Mouse (Mus musculus) megakaryocyte-erythroid progenitor cell, adult 5-6 weeks (primary cell): ENCODE measurements around the gene Man1b1. TPM values are rescaled to one million over a fixed set of nuclear protein-coding genes. Genes with fewer than 3 reads are reported as not detected.

Experiments
- ATAC-seq: replicated peaks from 2 replicates; pipeline ENCODE4 v1.8.0; 2016; ENCODE audit warnings: mild to moderate bottlenecking, inconsistent platforms; ENCODE audit not compliant: severe bottlenecking, poor library complexity, low FRiP score, low TSS enrichment
- total RNA-seq, 2 experiments: library from RNA; stranded (forward) in 1 of 2; stranded (reverse) in 1 of 2; fragments of 200-1000, 215-1000 nt in 1 of 2; fragments of >200 nt in 1 of 2; fragmentation: Nextera tagmentation in 1 of 2; gene quantifications; 2 replicates each; pipeline ENCODE4 v1.2.3; 2014 to 2017

Man1b1 gene
- total RNA-seq, 2 experiments from 2014 or later = 37.1 to 82.7 TPM

DNA sequence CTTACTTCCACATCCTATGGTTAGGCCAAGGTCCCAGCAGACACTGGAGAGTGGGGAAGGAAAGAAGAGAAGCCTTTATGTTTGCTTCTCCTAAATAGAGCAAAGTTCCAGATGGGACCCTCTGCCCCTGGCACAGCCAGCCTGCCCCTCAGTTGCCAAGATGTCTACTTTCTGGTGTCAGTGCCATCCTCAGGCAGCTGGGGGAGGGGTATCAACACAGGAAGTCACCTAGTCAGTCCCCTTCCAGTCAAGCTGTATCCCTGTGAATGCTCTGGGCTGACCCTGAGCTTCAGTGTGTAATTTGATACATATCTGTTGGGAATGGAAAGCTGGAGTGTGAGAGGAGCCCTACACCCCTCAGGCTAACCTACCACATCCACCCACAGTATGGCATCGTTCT lies 64.9 kb downstream of the Man1b1 start:
- no peak for ATAC-seq

DNA sequence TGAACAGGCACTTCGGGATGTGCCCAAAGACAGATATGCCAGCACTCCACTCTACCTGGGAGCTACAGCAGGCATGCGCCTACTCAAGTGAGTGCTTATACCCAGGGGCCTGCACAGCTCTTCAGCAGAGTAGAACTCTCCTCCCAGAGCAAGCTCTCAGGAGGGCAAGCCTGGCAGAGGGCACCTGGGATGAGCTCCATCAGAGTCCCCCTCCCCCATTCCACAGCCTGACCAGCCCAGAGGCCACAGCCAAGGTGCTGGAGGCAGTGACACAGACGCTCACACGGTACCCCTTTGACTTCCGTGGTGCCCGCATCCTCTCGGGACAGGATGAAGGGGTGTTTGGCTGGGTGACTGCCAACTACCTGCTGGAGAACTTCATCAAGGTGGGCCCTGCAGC lies 65.9 kb downstream of the Man1b1 start:
- ATAC-seq = no peak

DNA sequence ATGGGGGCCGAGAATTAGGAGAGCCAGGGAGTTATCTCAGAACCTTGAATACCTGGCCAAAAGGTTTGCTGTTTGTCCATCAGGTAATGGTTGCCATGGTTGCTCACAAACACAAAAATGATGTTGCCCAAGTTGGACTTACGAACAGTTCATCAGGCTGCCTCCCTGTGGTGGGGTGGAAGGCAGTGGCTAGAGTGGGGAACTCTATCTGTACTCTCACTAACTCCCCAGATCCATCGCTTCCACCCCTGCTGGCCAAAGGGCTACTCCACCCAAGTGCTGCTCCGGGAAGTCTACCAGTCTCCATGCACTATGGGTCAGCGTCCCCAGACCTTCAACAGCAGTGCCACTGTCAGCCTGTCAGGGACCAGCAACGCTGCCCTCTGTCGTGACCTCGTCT lies 66.9 kb downstream of the Man1b1 start, which contains the start of gene Npdc1:
Gene Npdc1, plus strand, starts transcription at position 301 of the 400 bp plus-strand sequence.
- no peak for ATAC-seq

DNA sequence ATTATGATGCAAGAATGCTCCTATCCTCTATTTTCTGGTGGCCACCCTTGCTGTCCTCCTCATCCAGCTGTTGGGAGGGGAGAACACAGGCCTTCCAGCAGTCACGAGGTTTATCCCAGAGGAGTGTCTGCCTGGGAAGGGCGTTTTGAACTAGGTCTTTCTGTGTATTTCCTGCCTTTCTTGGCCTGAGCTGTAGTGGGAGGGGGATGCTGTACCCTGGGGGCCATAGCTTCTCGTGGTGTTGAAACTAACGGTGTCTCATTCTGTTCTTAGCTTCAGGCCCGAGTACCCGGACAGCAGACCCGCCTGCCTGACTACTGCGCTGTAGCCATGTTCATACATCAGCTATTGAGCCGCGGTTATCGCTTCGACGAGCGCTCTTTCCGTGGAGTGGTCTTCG lies 68.2 kb downstream of the Man1b1 start:
- no peak for ATAC-seq

DNA sequence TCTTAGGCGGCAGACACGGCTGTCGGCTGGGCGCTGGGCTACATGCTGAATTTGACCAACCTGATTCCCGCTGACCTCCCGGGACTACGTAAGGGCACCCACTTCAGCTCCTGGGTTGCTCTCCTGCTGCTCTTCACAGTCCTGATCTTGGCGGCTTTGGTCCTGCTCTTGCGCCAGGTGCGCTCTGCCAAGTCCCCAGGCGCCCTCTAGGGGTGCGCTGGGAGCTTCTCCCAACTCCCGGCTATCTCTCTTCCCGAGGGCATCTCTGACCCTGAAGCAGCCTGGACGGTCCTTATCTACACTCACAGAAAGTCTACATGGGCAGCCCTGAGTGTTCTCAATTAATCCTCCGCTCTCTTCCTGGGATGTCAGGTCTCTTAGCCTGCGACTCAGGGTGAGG lies 68.6 kb downstream of the Man1b1 start:
- no peak for ATAC-seq

Other genes with a start within 250 kb of the Man1b1 start
Only the 30 nearest of the 37 such genes appear.
- 3.5 and 4.6 TPM in 2 replicates for gene Nrarp, start 151.6 kb upstream of the Man1b1 start, total RNA-seq (2014; fragmentation: Nextera tagmentation)
- 1.3 and 2.4 TPM in 2 replicates for gene Nrarp, start 151.6 kb upstream of the Man1b1 start, total RNA-seq (2017)
- 12.6 and 13.0 TPM in 2 replicates for gene Tor4a, start 135.5 kb upstream of the Man1b1 start, total RNA-seq (2014; fragmentation: Nextera tagmentation)
- 8.0 and 11.8 TPM in 2 replicates for gene Tor4a, start 135.5 kb upstream of the Man1b1 start, total RNA-seq (2017)
- 50.8 and 67.6 TPM in 2 replicates for gene Nelfb, start 120.8 kb upstream of the Man1b1 start, total RNA-seq (2014; fragmentation: Nextera tagmentation)
- 26.4 and 28.2 TPM in 2 replicates for gene Nelfb, start 120.8 kb upstream of the Man1b1 start, total RNA-seq (2017)
- gene Stpg3, start 117.7 kb upstream of the Man1b1 start, total RNA-seq (2014; fragmentation: Nextera tagmentation) = not detected in 2 replicates
- gene Stpg3, start 117.7 kb upstream of the Man1b1 start, total RNA-seq (2017) = 3.2 TPM in 1 of 2 replicates, not detected in the other
- not detected in 2 replicates for gene Fam166a, start 113.6 kb upstream of the Man1b1 start, total RNA-seq (2014; fragmentation: Nextera tagmentation)
- gene Fam166a, start 113.6 kb upstream of the Man1b1 start, total RNA-seq (2017) = not detected in 2 replicates
- 712 and 769 TPM in 2 replicates for gene Tubb4b, start 107.6 kb upstream of the Man1b1 start, total RNA-seq (2014; fragmentation: Nextera tagmentation)
- gene Tubb4b, start 107.6 kb upstream of the Man1b1 start, total RNA-seq (2017) = 718 and 785 TPM in 2 replicates
- not detected in 2 replicates for gene Slc34a3, start 98.0 kb upstream of the Man1b1 start, total RNA-seq (2014; fragmentation: Nextera tagmentation)
- gene Slc34a3, start 98.0 kb upstream of the Man1b1 start, total RNA-seq (2017) = not detected in 2 replicates
- not detected in 2 replicates for gene Rnf224, start 95.6 kb upstream of the Man1b1 start, total RNA-seq (2014; fragmentation: Nextera tagmentation)
- not detected in 2 replicates for gene Rnf224, start 95.6 kb upstream of the Man1b1 start, total RNA-seq (2017)
- 1.6 and 10.2 TPM in 2 replicates for gene Rnf208, start 90.1 kb upstream of the Man1b1 start, total RNA-seq (2014; fragmentation: Nextera tagmentation)
- 0.72 TPM in 1 of 2 replicates, not detected in the other for gene Rnf208, start 90.1 kb upstream of the Man1b1 start, total RNA-seq (2017)
- not detected in 2 replicates for gene Cysrt1, start 89.9 kb upstream of the Man1b1 start, total RNA-seq (2014; fragmentation: Nextera tagmentation)
- not detected in 2 replicates for gene Cysrt1, start 89.9 kb upstream of the Man1b1 start, total RNA-seq (2017)
- gene AL732309.1, start 85.5 kb upstream of the Man1b1 start, total RNA-seq (2014; fragmentation: Nextera tagmentation) = 15.3 and 21.7 TPM in 2 replicates
- 3.3 and 4.9 TPM in 2 replicates for gene AL732309.1, start 85.5 kb upstream of the Man1b1 start, total RNA-seq (2017)
- gene Tmem203, start 76.9 kb upstream of the Man1b1 start, total RNA-seq (2014; fragmentation: Nextera tagmentation) = 14.3 and 19.6 TPM in 2 replicates
- 4.3 and 9.1 TPM in 2 replicates for gene Tmem203, start 76.9 kb upstream of the Man1b1 start, total RNA-seq (2017)
- 17.5 and 27.4 TPM in 2 replicates for gene Tprn, start 69.7 kb upstream of the Man1b1 start, total RNA-seq (2014; fragmentation: Nextera tagmentation)
- gene Tprn, start 69.7 kb upstream of the Man1b1 start, total RNA-seq (2017) = 9.8 and 15.0 TPM in 2 replicates
- gene Ssna1, start 59.9 kb upstream of the Man1b1 start, total RNA-seq (2014; fragmentation: Nextera tagmentation) = 183 and 205 TPM in 2 replicates
- 81.8 and 104 TPM in 2 replicates for gene Ssna1, start 59.9 kb upstream of the Man1b1 start, total RNA-seq (2017)
- 52.0 and 56.6 TPM in 2 replicates for gene Anapc2, start 59.9 kb upstream of the Man1b1 start, total RNA-seq (2014; fragmentation: Nextera tagmentation)
- gene Anapc2, start 59.9 kb upstream of the Man1b1 start, total RNA-seq (2017) = 31.3 and 39.0 TPM in 2 replicates
- not detected in 2 replicates for gene Tmem210, start 44.2 kb upstream of the Man1b1 start, total RNA-seq (2014; fragmentation: Nextera tagmentation)
- not detected in 2 replicates for gene Tmem210, start 44.2 kb upstream of the Man1b1 start, total RNA-seq (2017)
- not detected in 2 replicates for gene Lrrc26, start 42.4 kb upstream of the Man1b1 start, total RNA-seq (2014; fragmentation: Nextera tagmentation)
- not detected in 2 replicates for gene Lrrc26, start 42.4 kb upstream of the Man1b1 start, total RNA-seq (2017)
- gene Grin1, start 13.2 kb upstream of the Man1b1 start, total RNA-seq (2014; fragmentation: Nextera tagmentation) = not detected in 2 replicates
- not detected in 2 replicates for gene Grin1, start 13.2 kb upstream of the Man1b1 start, total RNA-seq (2017)
- gene Dpp7, start 24.0 kb downstream of the Man1b1 start, total RNA-seq (2014; fragmentation: Nextera tagmentation) = 9.5 and 16.6 TPM in 2 replicates
- gene Dpp7, start 24.0 kb downstream of the Man1b1 start, total RNA-seq (2017) = 22.0 and 59.0 TPM in 2 replicates
- 9.7 and 12.7 TPM in 2 replicates for gene Uap1l1, start 33.3 kb downstream of the Man1b1 start, total RNA-seq (2014; fragmentation: Nextera tagmentation)
- 2.0 and 2.5 TPM in 2 replicates for gene Uap1l1, start 33.3 kb downstream of the Man1b1 start, total RNA-seq (2017)
- gene Sapcd2, start 40.0 kb downstream of the Man1b1 start, total RNA-seq (2014; fragmentation: Nextera tagmentation) = 18.4 and 19.0 TPM in 2 replicates
- 4.9 and 7.1 TPM in 2 replicates for gene Sapcd2, start 40.0 kb downstream of the Man1b1 start, total RNA-seq (2017)
- not detected in 2 replicates for gene Entpd2, start 63.5 kb downstream of the Man1b1 start, total RNA-seq (2014; fragmentation: Nextera tagmentation)
- not detected in 2 replicates for gene Entpd2, start 63.5 kb downstream of the Man1b1 start, total RNA-seq (2017)
- gene Npdc1, start 67.0 kb downstream of the Man1b1 start, total RNA-seq (2014; fragmentation: Nextera tagmentation) = not detected in 2 replicates
- gene Npdc1, start 67.0 kb downstream of the Man1b1 start, total RNA-seq (2017) = not detected in 2 replicates
- gene Fut7, start 90.9 kb downstream of the Man1b1 start, total RNA-seq (2014; fragmentation: Nextera tagmentation) = 3.4 and 6.3 TPM in 2 replicates
- 4.5 and 4.9 TPM in 2 replicates for gene Fut7, start 90.9 kb downstream of the Man1b1 start, total RNA-seq (2017)
- gene Abca2, start 96.4 kb downstream of the Man1b1 start, total RNA-seq (2014; fragmentation: Nextera tagmentation) = 34.7 and 38.3 TPM in 2 replicates
- gene Abca2, start 96.4 kb downstream of the Man1b1 start, total RNA-seq (2017) = 10.8 and 13.1 TPM in 2 replicates
- gene Clic3, start 124.5 kb downstream of the Man1b1 start, total RNA-seq (2014; fragmentation: Nextera tagmentation) = not detected in 2 replicates
- not detected in 2 replicates for gene Clic3, start 124.5 kb downstream of the Man1b1 start, total RNA-seq (2017)
- 34.5 and 36.3 TPM in 2 replicates for gene Paxx, start 128.8 kb downstream of the Man1b1 start, total RNA-seq (2014; fragmentation: Nextera tagmentation)
- gene Paxx, start 128.8 kb downstream of the Man1b1 start, total RNA-seq (2017) = 17.9 and 25.9 TPM in 2 replicates
- gene Ptgds, start 137.7 kb downstream of the Man1b1 start, total RNA-seq (2014; fragmentation: Nextera tagmentation) = not detected in 2 replicates
- gene Ptgds, start 137.7 kb downstream of the Man1b1 start, total RNA-seq (2017) = not detected in 2 replicates
- not detected in 2 replicates for gene Lcn12, start 161.6 kb downstream of the Man1b1 start, total RNA-seq (2014; fragmentation: Nextera tagmentation)
- gene Lcn12, start 161.6 kb downstream of the Man1b1 start, total RNA-seq (2017) = not detected in 2 replicates
- 50.4 and 64.5 TPM in 2 replicates for gene Fbxw5, start 168.4 kb downstream of the Man1b1 start, total RNA-seq (2014; fragmentation: Nextera tagmentation)
- gene Fbxw5, start 168.4 kb downstream of the Man1b1 start, total RNA-seq (2017) = 24.0 and 28.9 TPM in 2 replicates